Mouse (Mus musculus) heart, adult 8-10 months (tissue): ENCODE data around the gene Adora3. TPM values are rescaled to one million over a fixed set of nuclear protein-coding genes. Genes with fewer than 3 reads are reported as not detected.
A peak's percentile ranks its signal among the peaks of the same experiment; 100 is the strongest.

Experiments used
- DNase-seq: peaks from one replicate; pipeline ENCODE4 v3.0.0; 2022; ENCODE audit warnings: low spot score
- total RNA-seq, 4 experiments: library from RNA; stranded (reverse); gene quantifications; 2 replicates each; pipeline ENCODE4 v1.2.4; 2022

Adora3 gene
- under 1 TPM in 3 of 4 experiments, not detected in 1; 0.25 to 0.44 (median 0.32) TPM for total RNA-seq

DNA sequence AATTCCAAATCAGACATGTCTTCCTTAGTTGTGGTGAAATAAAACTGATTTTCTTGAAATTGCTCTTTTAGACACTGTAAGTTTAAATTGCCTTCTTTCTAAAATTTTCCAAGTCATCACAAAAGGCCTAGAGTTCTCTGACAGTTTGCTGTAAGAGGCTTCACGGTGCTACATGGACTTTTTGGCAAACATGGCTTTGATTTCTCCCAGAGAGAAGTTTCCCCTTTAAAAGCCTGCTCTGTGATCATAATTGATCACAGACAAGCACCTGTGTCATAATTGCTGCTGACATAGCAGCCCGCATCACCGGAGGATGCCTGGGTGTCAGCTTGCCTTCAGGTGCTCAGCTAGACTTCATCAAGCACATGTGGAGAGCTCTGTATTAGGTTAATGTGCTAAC lies at the start of gene Adora3, which contains the start of gene Tmigd3:
Adora3 (plus strand) TSS at position 301 of the 400 bp plus-strand sequence.
Tmigd3 (plus strand) TSS at position 346 of the 400 bp plus-strand sequence.
- DNase-seq = no peak

DNA sequence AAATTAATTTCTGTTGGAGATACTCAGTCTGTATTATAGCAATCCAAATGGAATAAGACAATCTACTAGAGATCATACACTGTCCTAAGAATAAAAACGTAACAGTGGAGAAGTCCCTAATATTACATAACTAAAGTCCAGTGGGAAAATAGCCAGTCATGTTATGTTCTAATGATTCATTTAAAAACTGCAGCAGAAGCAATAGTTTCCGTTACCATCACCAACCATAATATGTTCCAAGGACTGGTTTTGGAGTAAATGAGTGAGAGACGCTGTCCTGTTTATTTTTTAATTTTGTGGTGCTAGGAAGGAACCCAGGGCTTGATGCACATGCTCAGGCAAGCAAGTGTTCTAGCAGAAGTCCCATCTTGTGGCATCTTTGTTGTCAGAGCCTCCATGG lies 49.2 kb upstream of the Adora3 start:
- DNase-seq = no peak

DNA sequence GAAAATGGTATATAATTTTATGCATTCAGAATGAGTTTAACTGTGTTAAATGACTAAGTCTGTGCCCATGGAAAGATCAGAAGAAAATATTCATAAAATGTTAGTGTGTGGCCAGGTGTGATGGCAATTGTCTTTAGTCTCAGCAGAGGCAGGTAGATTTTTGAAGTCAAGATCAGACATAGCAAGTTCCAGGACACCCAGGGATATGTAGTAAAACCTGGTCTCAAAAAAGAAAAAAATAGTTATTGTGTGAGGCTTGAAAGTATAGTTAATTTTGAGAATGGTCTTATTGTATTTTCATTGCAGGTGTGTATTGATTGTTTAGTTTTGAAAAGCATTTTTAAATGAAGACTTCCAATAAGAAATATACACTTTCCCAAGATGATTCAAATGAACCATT lies 47.0 kb upstream of the Adora3 start:
- no peak for DNase-seq

DNA sequence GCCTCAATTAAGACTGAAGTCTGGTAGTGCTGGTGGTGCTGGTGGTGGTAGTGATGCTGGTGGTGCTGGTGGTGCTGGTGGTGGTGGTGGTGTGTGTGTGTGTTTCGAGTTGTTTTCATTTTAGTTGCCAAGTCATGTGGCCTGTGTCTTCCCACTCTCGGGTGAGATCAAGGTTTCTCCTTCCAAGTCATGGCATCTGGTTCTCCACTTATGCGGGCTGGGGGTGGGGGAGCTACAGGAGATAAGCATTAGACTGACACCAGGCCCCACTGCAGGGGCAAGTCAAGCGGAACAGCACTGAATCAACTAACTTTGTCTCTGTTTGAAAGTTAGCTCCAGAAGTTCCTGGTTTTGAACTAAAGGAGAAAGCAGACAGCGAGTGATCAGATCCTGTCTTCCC lies 46.6 kb upstream of the Adora3 start:
- peak; percentile 50 for DNase-seq

DNA sequence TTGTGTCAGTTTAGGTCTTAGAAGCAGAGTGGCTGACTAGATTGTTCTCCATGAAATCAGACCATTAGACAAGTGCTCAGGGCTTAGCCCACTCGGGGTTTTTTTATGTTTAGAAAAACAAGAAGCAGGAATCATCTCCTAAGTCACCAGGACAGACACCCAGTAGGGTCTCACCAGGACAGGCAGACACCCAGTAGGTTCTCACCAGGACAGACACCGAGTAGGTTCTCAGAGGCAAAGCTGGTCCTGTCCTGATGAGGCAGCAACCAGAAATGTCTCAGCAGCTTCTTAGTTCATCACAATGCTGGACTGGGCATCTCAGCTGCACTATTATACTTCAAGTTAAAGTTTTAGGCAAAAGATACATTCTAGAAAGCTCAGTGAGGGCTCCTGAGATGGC lies 46.0 kb upstream of the Adora3 start:
- DNase-seq = no peak

DNA sequence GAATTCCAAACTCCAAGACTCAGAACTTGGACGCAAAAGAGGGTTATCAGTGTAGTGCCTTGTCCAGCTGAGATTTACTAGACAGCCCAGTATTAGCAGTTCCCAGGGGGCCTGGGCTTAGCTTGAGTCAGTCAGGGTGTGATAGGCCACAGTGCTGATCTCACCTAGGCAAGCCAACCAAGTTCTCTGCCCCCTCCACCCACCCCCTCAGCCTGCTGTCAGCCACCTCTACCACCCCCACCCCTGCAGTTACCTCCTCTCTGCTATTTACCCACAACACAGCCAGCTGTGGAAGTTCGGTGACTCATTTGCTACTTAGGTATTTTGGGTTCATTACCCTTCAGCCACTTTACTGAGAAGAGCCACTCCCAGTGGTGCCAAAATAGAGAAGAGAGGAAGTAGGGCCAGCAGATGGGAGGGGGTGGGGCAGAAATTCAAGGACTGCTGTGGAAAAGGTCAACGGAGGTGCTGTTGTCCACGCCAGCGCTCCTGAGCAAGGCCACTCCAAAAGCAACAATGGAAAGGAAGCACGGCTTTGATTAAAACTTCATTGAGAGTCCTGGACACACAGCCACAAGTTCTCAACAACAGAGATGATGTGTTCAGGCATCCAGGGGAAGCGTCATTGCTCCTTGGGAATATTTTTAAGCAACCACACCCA lies 45.0 kb upstream of the Adora3 start:
- DNase-seq = peak; percentile 87

DNA sequence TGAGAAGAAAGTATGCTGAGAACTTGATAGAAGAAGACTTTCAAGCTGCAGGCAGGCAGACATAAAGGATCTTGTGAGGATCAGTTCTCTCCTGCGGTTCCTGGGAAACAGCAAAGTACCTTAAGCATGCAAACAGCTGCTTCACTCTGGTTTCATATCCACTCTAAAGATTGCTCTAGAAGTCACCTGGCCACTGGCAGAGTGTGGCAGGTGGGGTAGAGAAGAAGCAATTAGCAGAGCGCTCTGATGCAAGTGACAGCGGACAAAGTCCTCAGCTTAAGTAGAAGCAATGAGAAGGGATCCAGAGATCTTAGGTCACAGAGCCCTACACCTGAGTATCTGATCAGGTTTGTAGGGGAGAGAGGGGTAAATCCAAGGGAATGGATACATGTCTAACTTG lies 39.1 kb upstream of the Adora3 start:
- no peak for DNase-seq

DNA sequence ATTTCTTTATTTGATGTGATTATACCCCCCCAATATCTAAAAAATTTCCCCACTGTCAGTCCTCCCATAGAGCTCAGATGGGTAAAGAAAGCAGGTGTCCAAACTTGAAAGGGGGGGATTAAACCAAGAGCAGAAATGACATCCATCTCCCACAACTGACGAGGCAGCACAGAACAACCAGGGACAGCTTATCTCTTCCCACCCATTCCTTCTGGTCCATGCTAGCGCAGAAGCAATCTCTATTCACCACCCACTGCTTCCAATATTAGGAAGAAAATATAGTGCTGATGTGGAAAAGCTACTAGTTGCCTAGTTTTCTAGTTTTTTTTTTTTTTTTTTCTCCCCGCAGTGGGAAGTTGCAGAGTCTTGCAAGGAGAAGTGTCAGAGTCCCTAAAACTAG lies 34.8 kb upstream of the Adora3 start:
- no peak for DNase-seq

DNA sequence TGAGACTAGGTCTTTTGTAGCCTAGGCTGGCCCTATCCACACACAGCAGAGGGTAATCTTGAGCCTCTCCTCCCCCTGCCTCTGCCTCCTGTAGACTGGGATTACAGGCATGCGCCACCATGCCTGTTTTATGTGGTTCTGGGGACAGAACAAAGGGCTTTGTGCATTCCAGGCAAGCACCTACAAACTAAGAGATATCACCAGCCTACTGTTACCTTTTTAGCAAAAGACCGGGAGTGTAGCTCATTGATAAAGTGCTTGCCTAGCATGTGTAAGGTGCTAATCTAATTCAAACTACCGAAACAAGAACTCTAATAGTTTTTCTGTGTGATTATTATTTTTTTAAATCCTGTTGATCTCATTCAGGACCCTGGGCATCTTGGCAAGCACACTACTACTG lies 33.8 kb upstream of the Adora3 start:
- DNase-seq = no peak

DNA sequence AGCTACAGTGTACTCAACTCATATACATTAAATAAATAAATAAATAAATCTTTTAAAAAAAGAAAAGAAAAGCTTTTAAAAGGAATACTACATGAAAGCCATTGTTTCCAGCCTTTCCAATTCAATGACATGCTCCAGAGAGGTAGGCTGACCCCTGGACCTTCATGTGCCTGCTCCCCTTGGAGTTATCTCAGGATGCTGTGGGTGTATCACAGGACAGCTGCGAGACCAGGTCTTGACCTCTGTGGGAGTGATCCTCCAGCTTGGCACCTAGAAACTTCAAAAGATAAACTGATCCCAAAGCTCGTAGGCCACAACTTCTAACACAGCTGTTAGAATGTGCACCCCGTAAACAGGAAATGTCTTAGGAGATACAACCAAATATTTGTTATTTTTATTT lies 32.0 kb upstream of the Adora3 start:
- DNase-seq = no peak

DNA sequence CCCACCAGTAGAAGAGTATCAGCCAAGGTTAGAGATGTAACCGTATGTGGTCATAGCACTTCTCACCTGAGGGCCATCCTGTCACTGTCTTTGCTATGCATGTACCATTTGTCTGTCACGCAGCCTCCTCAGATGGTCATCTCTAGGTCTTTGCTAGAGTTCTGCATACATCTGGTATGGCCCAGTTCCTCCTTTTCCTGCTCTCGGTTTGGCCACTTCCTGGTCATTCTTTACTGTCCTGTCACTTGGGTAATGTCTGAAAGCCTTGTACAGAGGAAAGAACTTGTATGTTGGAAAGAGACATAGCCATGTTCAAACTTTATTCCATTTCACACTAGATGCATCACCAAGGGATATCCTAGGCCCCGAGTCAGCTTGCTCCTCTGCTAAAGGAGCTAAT lies 30.8 kb upstream of the Adora3 start:
- DNase-seq = no peak

DNA sequence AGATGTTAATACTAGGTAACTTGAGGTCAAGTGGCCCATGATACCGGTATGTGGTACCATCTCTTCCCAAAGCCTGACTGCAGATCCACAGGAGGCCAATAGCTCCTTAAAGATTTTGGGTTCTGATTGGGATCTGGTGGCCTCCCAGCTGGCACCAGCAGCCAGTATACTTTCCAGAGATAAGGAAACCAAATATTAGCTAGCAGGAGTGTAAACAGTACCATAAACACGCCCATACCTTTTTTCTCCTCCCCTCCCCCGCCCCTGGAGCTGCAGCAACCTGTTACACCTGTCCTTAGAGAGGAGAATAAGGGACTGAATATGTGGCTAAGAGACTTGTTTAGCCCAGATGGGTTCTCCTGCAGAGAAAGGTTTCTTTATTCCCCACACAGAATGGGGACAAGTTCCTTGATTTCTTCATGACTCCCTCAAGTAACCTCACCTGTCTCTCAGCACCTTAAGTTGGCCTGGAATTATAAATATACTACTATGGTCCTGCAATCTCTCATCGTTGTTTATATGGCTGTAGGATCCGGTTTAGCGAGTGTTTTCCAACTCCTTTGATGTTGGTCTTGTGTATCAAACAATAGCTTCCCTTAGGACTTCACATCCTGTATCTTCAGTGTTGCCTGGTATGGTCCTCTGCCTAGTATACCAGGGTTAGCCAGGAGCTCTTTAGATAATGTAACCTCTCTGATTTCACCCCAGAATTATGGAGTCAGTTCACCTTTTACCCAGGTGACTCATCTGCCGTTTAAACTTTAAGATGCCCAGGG lies 24.2 kb upstream of the Adora3 start:
- no peak for DNase-seq

DNA sequence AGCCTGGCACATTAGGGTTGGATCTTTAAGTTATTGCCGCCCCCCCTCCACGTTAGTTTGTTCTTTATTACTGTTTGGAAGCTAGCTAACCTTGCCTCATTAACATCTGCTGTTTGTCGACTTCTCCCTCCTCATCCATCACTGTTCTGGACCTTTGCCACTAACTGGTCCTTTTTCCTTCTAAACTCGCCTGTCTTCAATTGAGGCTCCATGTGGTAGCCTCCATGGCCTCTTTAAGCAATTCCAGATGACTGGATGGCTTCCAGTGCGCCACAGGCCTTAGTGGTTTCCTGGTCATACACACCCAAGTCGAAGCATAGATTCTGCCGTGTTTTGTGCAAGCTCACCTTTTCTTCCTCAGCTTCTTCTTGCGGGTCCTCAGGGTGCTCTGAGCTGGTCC lies 16.9 kb upstream of the Adora3 start:
- DNase-seq = no peak

DNA sequence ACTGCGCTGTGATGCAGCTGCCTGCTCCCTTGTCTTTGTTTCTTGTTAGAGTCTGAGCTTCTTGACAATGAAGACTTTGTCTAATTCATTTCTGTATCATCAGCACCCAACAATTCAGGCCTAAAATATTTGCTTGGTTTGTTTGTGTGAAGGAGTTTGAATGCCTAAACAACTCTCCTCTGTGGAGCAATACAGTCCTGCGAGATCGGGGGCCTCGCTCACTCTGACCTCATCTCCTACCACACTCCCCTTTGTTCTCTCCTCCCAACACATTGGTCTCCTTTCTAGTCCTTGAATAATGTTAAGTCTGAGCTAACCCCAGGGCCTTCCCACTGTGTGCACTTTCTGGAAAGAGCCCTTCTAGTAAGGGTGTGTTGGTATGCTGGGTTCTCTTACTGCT lies 15.9 kb upstream of the Adora3 start:
- DNase-seq = no peak

DNA sequence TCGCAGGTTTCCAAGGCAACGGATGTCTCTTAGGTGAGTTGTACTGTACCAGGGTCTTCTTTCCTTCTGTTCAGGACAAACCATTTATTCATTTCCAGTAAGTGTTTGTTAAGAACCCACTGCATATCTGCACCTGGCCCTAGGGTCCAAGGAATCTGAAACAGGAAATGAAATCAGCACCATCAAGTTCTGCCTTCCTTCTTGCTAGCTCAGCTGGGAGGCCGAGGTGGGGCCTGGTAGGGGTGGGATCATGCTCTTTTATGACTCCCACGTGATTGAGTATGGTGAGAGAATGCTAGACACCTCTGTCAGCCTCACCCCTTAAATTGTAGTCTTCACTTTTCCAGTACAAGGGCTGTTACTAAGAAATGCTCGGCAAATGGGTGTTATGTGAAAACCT lies 13.1 kb upstream of the Adora3 start:
- no peak for DNase-seq

DNA sequence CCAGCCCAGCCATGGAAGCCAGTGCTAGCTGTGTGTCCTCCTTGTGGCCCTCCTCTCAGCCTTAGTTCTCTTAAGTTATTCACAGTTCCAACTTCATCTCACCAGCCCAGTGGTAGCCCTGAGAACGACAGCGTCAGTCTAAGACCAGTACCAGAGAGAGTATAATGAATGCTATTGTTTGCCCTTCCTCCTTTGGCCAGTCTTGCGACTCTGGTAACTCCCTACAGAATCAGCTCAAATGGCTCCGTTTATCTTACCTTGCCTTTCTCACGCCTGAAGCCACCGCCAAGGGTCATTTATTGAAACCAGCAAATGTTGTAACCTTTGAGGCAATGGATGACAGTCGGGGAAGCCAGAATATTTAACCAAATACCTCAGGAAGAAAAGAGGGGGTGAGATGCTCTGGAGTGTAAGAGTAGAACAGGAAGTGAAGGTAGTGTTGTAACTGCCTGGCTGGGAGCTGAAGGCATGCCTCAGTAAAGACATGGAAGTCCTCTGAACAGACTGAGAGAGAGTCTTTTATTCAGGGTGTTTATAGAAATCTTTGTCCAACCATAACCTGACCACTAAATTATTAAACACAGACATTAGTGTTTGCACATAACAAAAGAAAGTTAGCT lies 8.8 kb upstream of the Adora3 start:
- DNase-seq = no peak

DNA sequence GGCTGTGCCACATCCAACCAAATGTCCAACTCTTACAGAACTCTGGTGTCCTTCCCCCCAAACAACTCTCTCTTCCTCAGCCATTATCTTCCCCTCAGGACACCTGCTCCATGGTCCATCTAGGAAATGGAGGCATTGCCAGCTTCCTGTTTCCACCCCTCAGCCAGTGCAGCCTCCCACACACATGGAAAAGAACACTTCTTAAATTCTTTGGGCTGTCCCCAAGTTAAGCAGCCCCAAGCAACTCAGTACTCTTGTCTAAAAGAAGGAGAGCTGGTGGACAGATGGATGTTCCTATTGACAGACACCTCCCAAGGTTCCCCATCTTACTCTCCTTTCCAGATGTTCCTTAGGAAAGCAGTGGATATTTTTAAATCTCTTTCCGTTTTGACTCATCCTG lies 6.5 kb upstream of the Adora3 start:
- peak; percentile 9 for DNase-seq

DNA sequence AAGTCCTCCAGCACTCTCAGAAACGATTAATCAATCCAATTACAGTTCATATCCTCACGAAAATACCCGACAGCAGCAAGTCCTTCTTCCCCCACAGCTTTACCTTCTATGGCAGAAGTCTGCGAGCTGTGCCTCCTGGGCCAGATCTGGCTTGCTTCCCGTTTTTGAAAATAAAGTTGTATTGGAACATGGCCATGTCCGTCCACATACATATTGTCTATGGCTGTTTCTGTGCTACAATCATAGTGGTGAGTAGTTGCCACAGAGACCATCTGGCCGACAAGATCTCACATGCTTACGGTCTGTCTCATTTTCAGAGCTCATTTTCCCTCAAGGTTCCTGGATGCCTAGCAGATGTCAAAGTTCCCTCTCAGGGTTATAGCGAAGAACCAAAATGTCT lies 5.5 kb upstream of the Adora3 start:
- DNase-seq = no peak

DNA sequence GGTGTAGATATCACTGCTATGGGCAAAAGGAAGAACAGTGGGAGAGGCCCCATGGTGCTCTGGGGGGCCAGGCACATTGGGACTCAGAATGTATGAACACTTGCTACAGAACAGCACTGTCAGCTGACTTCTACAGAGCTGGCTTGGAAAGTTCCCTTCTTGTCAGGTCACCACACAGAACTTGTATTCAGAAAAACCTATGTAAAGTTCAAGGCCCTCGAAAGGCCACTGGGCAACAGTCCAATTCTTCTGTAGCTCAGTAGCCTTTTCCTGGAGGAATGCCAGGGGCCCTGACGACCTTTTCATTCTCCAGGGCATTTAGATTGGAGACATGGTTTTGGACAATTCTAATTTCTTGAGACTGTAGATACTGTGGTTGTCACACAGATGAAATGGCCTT lies 2.5 kb upstream of the Adora3 start:
- no peak for DNase-seq

DNA sequence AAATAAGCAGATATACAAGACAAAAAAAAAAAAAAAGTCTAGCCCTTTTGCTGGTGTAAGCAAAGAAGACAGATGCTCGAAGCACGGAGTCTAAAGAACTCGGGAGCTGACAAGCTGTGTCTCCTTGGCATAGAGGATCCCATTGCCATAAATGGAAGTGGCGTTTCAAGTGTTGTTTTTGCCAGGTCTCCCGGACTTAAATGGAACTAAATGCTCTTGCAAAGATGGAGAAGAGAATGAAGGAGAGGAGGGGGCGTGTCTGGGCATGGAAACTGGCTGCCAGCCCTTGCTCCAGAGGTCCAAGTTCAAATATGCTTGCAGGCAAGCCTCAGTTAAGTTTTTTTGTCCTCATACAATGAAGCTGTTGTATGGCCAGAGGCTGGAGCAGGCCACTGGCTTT lies 1.4 kb downstream of the Adora3 start:
- DNase-seq = no peak

DNA sequence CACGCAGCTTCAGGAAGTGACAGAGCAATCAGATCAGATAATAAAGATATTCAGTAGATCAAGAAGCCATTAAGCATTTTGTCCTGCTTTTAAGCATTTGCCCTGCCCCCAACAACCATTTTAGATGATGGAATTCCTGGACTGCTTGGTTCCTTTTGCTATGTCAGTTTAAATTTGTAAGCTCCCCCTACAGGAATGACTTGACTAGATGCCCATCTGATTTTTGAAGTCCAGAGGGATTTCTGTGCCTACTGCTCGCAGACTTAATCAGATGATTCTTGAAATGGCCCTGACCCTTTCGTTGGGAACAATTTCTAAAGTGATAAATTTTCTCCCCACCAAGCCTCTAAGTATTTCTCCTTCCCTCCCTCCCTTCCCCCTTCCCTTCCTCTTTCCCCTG lies 1.9 kb downstream of the Adora3 start:
- no peak for DNase-seq

DNA sequence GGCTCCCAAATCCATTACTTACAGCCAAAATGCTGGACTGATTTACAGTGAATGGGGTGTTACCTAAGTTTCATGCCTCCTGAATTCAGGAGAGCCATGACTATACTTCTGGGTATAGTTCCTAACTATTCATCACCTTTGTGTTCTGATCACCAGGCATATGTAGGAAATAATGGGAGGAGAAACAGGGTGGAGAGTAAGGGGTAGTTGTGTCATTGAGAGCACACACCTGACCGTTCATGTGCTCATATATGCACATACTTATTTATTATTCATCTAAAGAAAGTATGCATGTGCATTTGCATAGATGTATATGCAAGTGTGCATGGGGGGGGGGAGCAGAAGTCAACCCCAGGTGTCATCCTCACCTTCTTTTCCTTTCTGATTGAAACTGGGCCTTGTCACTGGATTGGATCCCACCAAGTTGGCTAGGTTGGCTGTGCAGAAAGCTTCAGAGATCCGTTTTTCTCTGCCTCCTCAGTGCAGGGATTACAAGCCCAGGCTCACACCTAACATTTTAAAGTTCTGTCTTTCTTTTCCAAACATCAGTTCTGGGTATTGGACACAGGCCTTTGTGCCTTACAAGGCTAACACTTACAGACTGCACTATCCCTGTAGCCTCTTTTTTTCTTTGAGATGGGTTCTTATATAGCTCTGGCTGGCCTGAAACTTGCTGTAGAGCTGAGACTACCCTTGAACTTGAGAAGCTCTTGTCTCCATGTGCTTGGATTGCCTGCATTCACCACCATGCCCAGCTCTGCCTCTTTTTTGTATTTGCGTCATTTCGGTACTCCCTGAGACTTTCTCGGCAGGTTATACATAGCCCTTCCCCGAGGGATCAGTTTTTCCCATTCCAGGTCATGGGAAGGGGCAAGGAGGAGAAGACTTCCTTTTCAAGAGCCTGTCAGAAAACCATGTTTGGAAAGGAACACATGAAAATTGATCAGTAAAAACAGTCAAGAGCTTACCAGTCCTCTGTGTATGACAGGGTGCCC lies 3.1 kb downstream of the Adora3 start:
- no peak for DNase-seq
